Mouse (Mus musculus) hindbrain, embryonic 11.5 days (tissue): ENCODE results near the gene Tspan15. TPM values are rescaled to one million over a fixed set of nuclear protein-coding genes. Genes with fewer than 3 reads are reported as not detected.
A peak's percentile ranks its signal among the peaks of the same experiment; 100 is the strongest.

ENCODE experiments used
- ATAC-seq: fragments of 200-750 bp; cut with Nextera tagmentation; 2 replicates; pipeline ENCODE4 v1.8.0; 2017; ENCODE audit warnings: mild to moderate bottlenecking, moderate TSS enrichment, moderate library complexity; ENCODE audit not compliant: low FRiP score
- DNase-seq: peaks from one replicate; pipeline ENCODE4 v3.0.0-alpha.2; 2015; ENCODE audit warnings: low spot score
- H3K27ac ChIP-seq: fragments of 300-500 bp; sonication (generic); 2 replicates; pipeline ENCODE4 v1.5.1; 2014; ENCODE audit warnings: mild to moderate bottlenecking, low read depth, low read length
- H3K27me3 ChIP-seq: fragments of 300-500 bp; sonication (generic); 2 replicates; pipeline ENCODE4 v1.6.1; 2014; ENCODE audit warnings: mild to moderate bottlenecking, low read length, moderate library complexity, mixed read lengths; ENCODE audit not compliant: control insufficient read depth, insufficient read depth
- H3K36me3 ChIP-seq: fragments of 300-500 bp; sonication (generic); 2 replicates; pipeline ENCODE4 v1.6.1; 2014; ENCODE audit warnings: mild to moderate bottlenecking, low read length, moderate library complexity, mixed read lengths; ENCODE audit not compliant: control insufficient read depth, insufficient read depth
- H3K4me1 ChIP-seq: fragments of 300-500 bp; sonication (generic); replicated peaks from 2 replicates; pipeline ENCODE4 v1.6.1; 2014; ENCODE audit warnings: low read length, mixed read lengths; ENCODE audit not compliant: control insufficient read depth, insufficient read depth
- H3K4me2 ChIP-seq: fragments of 300-500 bp; sonication (generic); replicated peaks from 2 replicates; pipeline ENCODE4 v1.6.1; 2014; ENCODE audit warnings: mild to moderate bottlenecking, low read depth, low read length
- H3K4me3 ChIP-seq: fragments of 300-500 bp; sonication (generic); 2 replicates; pipeline ENCODE4 v1.5.1; 2014; ENCODE audit warnings: low read depth, low read length
- H3K9ac ChIP-seq: fragments of 300-500 bp; sonication (generic); 2 replicates; pipeline ENCODE4 v1.6.1; 2014; ENCODE audit warnings: low read depth, low read length
- H3K9me3 ChIP-seq: fragments of 300-500 bp; sonication (generic); 2 replicates; pipeline ENCODE4 v1.6.1; 2016; ENCODE audit warnings: low read length; ENCODE audit not compliant: control insufficient read depth
- WGBS: fragments of 180-500 bp; shearing (Covaris S2); extraction: QIAGEN DNeasy Blood & Tissue Kit; methylation state at CpG from one replicate; pipeline ENCODE4 v1.1.7; 2014; 5-methylcytosine and 5-hydroxymethylcytosine counted together
- polyA plus RNA-seq: library from polyadenylated mRNA; unstranded; fragments of >200 nt; fragmentation: Nextera tagmentation; extraction: Ambion mirVana; gene quantifications from 2 replicates; pipeline ENCODE4 v1.2.1, GENCODE M21; 2014

The Tspan15 gene
- polyA plus RNA-seq, 1 experiment from 2014 or later: 9.2 TPM

GRCm38 (mm10) chr10:62258298-62258697 is 27.2 kb upstream of the Tspan15 start:
- Histone ChIP-seq H3K27me3 (no peaks in the 10 kb centered on the region), H3K9me3 (no peaks in the 10 kb centered on the region), H3K4me3 (no peak overlapping the region), H3K36me3 (no peaks in the 10 kb centered on the region), H3K4me2 (no peak overlapping the region), H3K4me1 (no peaks in the 10 kb centered on the region), H3K9ac (no peak overlapping the region), H3K27ac (no peak overlapping the region)
- DNase-seq (no peak), ATAC-seq (no peak)
- 90% methylated on average over 5 of the region's 5 CpGs for WGBS

DNA sequence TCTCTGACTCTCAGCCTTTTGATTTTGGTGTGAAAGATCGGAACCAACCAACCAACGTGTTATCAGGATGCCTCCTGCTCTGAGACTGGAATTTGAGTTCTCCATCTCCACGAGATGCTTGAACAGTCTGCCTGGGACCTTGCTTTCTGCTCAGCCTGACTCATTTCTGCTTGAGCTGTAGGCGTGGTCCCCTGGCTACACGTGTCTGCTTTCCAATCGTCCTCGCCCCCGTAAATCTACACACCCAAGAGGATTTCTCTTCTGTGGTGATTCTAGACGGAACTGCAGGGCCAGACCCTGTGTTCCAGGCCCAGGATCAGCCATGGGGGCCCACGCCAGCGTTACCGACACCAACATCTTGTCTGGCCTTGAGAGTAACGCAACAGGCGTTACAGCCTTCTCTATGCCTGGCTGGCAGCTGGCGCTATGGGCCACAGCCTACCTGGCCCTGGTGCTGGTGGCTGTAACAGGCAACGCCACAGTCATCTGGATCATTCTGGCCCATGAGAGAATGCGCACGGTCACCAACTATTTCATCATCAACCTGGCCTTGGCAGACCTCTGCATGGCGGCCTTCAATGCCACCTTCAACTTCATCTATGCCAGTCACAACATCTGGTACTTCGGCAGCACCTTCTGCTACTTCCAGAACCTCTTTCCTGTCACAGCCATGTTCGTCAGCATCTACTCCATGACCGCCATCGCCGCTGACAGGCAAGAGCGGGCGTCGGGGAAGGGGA is 21.6 kb upstream of the Tspan15 start:
- no peak for DNase-seq
- no peak overlapping the region; the same call in 1 of the 2 replicates for H3K27ac ChIP-seq

DNA sequence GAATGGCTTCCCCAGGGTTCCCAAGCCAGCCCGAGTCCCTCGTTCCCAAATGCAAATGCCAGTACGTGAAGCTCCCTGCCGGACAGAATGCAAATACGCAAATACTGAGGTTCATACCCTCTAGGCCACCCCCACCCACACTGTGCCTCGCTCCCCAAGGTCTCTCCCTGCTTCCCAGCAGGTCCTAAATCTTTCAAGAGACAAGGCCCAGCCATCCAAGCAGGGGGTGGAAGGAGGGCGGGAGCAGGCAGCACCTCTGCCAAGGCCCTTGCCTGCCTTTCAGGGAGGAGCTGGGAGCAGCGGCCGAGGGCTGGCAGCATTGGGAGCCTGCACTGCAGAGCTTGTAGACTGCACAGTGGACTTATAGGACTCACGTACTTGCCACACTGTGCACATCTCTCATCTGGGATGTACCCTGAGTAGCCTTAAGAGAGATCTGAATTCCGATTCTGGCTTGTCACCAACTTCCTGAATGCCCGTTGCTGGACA is 21.0 kb upstream of the Tspan15 start, which contains the start of gene Tacr2:
TSS of gene Tacr2 (plus strand) at position 439 of the 489 bp plus-strand sequence.
- H3K4me1 ChIP-seq: no peaks in the 10 kb centered on the region
- H3K27ac ChIP-seq: no peak within 1 kb of the TSS; the same call in 1 of the 2 replicates
- H3K36me3 ChIP-seq: no peaks in the 10 kb centered on the region
- no peak for DNase-seq
- no peaks in the 10 kb centered on the region for H3K9me3 ChIP-seq
- no peak for ATAC-seq
- no peak within 1 kb of the TSS for H3K9ac ChIP-seq
- H3K4me2 ChIP-seq: no peak within 1 kb of the TSS
- H3K4me3 ChIP-seq: no peak within 1 kb of the TSS
- 45% methylated on average over 12 of the region's 12 CpGs for WGBS
- no peaks in the 10 kb centered on the region for H3K27me3 ChIP-seq

More for the DNA sequence above, 21.6 kb upstream of the Tspan15 start:
- Histone ChIP-seq H3K4me1 (no peaks in the 10 kb centered on the region), H3K4me3 (no peak overlapping the region), H3K9me3 (no peaks in the 10 kb centered on the region), H3K27me3 (no peaks in the 10 kb centered on the region), H3K4me2 (no peak overlapping the region), H3K36me3 (no peaks in the 10 kb centered on the region), H3K9ac (no peak overlapping the region)
- WGBS: 90% methylated on average over 27 of the region's 27 CpGs
- no peak for ATAC-seq

GRCm38 (mm10) chr10:62247815-62248214 is 16.8 kb upstream of the Tspan15 start:
- Histone ChIP-seq H3K9ac (no peak overlapping the region), H3K4me3 (no peak overlapping the region), H3K27me3 (no peaks in the 10 kb centered on the region), H3K36me3 (no peaks in the 10 kb centered on the region), H3K4me1 (no peaks in the 10 kb centered on the region), H3K27ac (no peak overlapping the region), H3K9me3 (no peaks in the 10 kb centered on the region), H3K4me2 (no peak overlapping the region)
- WGBS: 66% methylated on average over 8 of the region's 8 CpGs
- DNase-seq (no peak), ATAC-seq (no peak)

GRCm38 (mm10) chr10:62247156-62247555 is 16.1 kb upstream of the Tspan15 start:
- H3K9ac ChIP-seq: no peak overlapping the region
- no peaks in the 10 kb centered on the region for H3K9me3 ChIP-seq
- no peaks in the 10 kb centered on the region for H3K4me1 ChIP-seq
- H3K36me3 ChIP-seq: no peaks in the 10 kb centered on the region
- no peak overlapping the region for H3K4me3 ChIP-seq
- DNase-seq (no peak), ATAC-seq (no peak)
- 71% methylated on average over 3 of the region's 3 CpGs for WGBS
- H3K4me2 ChIP-seq: no peak overlapping the region
- no peaks in the 10 kb centered on the region for H3K27me3 ChIP-seq
- H3K27ac ChIP-seq: no peak overlapping the region

GRCm38 (mm10) chr10:62244067-62244466 is 13.0 kb upstream of the Tspan15 start:
- Histone ChIP-seq H3K4me2 (no peak overlapping the region), H3K9me3 (no peaks in the 10 kb centered on the region), H3K9ac (no peak overlapping the region), H3K27me3 (no peaks in the 10 kb centered on the region), H3K4me1 (no peaks in the 10 kb centered on the region), H3K27ac (no peak overlapping the region), H3K36me3 (no peaks in the 10 kb centered on the region), H3K4me3 (no peak overlapping the region)
- DNase-seq: no peak
- 92% methylated on average over 9 of the region's 9 CpGs for WGBS
- ATAC-seq: no peak

GRCm38 (mm10) chr10:62242896-62243295 is 11.8 kb upstream of the Tspan15 start:
- H3K9ac ChIP-seq: no peak overlapping the region
- H3K27me3 ChIP-seq: no peaks in the 10 kb centered on the region
- ATAC-seq (no peak), DNase-seq (peak; percentile 61)
- no peak overlapping the region for H3K4me3 ChIP-seq
- no peak overlapping the region for H3K27ac ChIP-seq
- H3K36me3 ChIP-seq: no peaks in the 10 kb centered on the region
- WGBS: 60% methylated on average over 13 of the region's 13 CpGs
- no peak overlapping the region for H3K4me2 ChIP-seq
- no peaks in the 10 kb centered on the region for H3K9me3 ChIP-seq
- H3K4me1 ChIP-seq: no peaks in the 10 kb centered on the region

- Histone ChIP-seq H3K4me3 (no peak overlapping the region), H3K9ac (no peak overlapping the region), H3K4me2 (no peak overlapping the region), H3K36me3 (no peaks in the 10 kb centered on the region), H3K27me3 (no peaks in the 10 kb centered on the region), H3K9me3 (no peaks in the 10 kb centered on the region), H3K4me1 (no peaks in the 10 kb centered on the region), H3K27ac (no peak overlapping the region)
- no peak for DNase-seq
- ATAC-seq: no peak
- 82% methylated on average over 10 of the region's 10 CpGs for WGBS
Observed at GRCm38 (mm10) chr10:62242358-62242757, 11.3 kb upstream of the Tspan15 start.

- Histone ChIP-seq H3K4me3 (no peak overlapping the region), H3K9me3 (no peaks in the 10 kb centered on the region), H3K4me2 (no peak overlapping the region), H3K9ac (no peak overlapping the region), H3K4me1 (no peaks in the 10 kb centered on the region), H3K27ac (no peak overlapping the region), H3K36me3 (no peaks in the 10 kb centered on the region), H3K27me3 (no peaks in the 10 kb centered on the region)
- WGBS: 53% methylated on average over 6 of the region's 6 CpGs
- ATAC-seq: no peak
- no peak for DNase-seq
Observed at GRCm38 (mm10) chr10:62239270-62239669, 8.2 kb upstream of the Tspan15 start.
